23 mouse cellular contexts compared by ENCODE assay signal in genomic region chr2:180847497-180847896, GRCm38 (mm10).
DNase-seq lines count a peak whose midpoint lies in the region; ATAC-seq and TF ChIP-seq lines count a peak whose summit lies in the region.
"Had no signal": no experiment of that assay in that cellular context is flagged by ENCODE, and none has a peak within 500 bp of the region (broad histone marks: within the 10 kb centered on the region; RNA-seq: fewer than 3 reads in every experiment).

No protein-coding gene starts in this region.

- H3K27me3 ChIP-seq in forebrain, embryonic 16.5 days (replicated peaks; ENCODE audit: control insufficient read depth, insufficient read depth, low read length), result no peaks in the 10 kb centered on the region
- H3K27me3 ChIP-seq in forebrain, embryonic 15.5 days, result no peaks in the 10 kb centered on the region
- H3K27me3 ChIP-seq in midbrain, embryonic 13.5 days, result no peaks in the 10 kb centered on the region
- no peaks in the 10 kb centered on the region for H3K27me3 ChIP-seq in midbrain, embryonic 14.5 days (ENCODE audit: control insufficient read depth, insufficient read depth, low read length)
- no peaks in the 10 kb centered on the region for H3K27me3 ChIP-seq in neural tube, embryonic 15.5 days (replicated peaks)
- H3K27me3 ChIP-seq: embryonic facial prominence, embryonic 15.5 days; intestine, embryonic 15.5 days had no signal

- H3K4me1 ChIP-seq in forebrain, embryonic 16.5 days (replicated peaks; ENCODE audit: control insufficient read depth, insufficient read depth, low read length), result peaks cover 12% of the 10 kb centered on the region
- peaks cover 9% of the 10 kb centered on the region for H3K4me1 ChIP-seq in forebrain, embryonic 15.5 days
- H3K4me1 ChIP-seq in midbrain, embryonic 13.5 days (replicated peaks), result peaks cover 10% of the 10 kb centered on the region; the same call in 1 of the 2 replicates
- no peaks in the 10 kb centered on the region for H3K4me1 ChIP-seq in midbrain, embryonic 14.5 days (ENCODE audit: control insufficient read depth, insufficient read depth, low read length)
- H3K4me1 ChIP-seq in neural tube, embryonic 15.5 days, result peaks cover 26% of the 10 kb centered on the region
- H3K4me1 ChIP-seq: embryonic facial prominence, embryonic 15.5 days; heart, embryonic 10.5 days; intestine, embryonic 15.5 days had no signal

- no peak for DNase-seq in midbrain, embryonic 14.5 days
- peak; percentile 55 for DNase-seq in brain, embryonic 14.5 days (ENCODE audit: low read depth)
- DNase-seq in right cerebral cortex, adult 2 months (ENCODE audit: low spot score in 2 of 2), result no peak
- DNase-seq: adrenal gland, adult 8-10 months; adrenal gland, postnatal 36 days; cerebellum, adult 11 months; cerebellum, adult 8-10 months; cerebellum, postnatal 14 days; embryo, embryonic 11 days; gastrocnemius, adult 2 months; gastrocnemius, postnatal 36 days; heart, adult 18-20 months; heart, postnatal 10 days; heart, postnatal 4 days had no signal

- H3K27ac ChIP-seq in forebrain, embryonic 16.5 days (ENCODE audit: low read length), result no peak overlapping the region
- H3K27ac ChIP-seq in forebrain, embryonic 15.5 days (replicated peaks), result no peak overlapping the region
- 0 out of 2 replicates have a peak overlapping the region, but pooled peaks have one; percentile 30 for H3K27ac ChIP-seq in midbrain, embryonic 13.5 days
- no peak overlapping the region for H3K27ac ChIP-seq in midbrain, embryonic 14.5 days (replicated peaks; ENCODE audit: low read depth, low read length)
- peak overlapping the region; percentile 38; the same call in 1 of the 2 replicates for H3K27ac ChIP-seq in neural tube, embryonic 15.5 days (replicated peaks)
- H3K27ac ChIP-seq: embryonic facial prominence, embryonic 15.5 days; gastrocnemius, adult 2 months; heart, embryonic 10.5 days; intestine, embryonic 15.5 days had no signal

- WGBS in forebrain, embryonic 16.5 days, result 19% methylated on average over 8 of the region's 8 CpGs
- 26% methylated on average over 8 of the region's 8 CpGs for WGBS in forebrain, embryonic 15.5 days
- 68% methylated on average over 8 of the region's 8 CpGs for WGBS in midbrain, embryonic 13.5 days
- 71% methylated on average over 8 of the region's 8 CpGs for WGBS in midbrain, embryonic 14.5 days
- WGBS in neural tube, embryonic 15.5 days, result 34% methylated on average over 8 of the region's 8 CpGs

- no peak overlapping the region for H3K4me3 ChIP-seq in forebrain, embryonic 16.5 days (replicated peaks; ENCODE audit: low read length)
- no peak overlapping the region for H3K4me3 ChIP-seq in forebrain, embryonic 15.5 days
- no peak overlapping the region for H3K4me3 ChIP-seq in midbrain, embryonic 13.5 days (replicated peaks)
- no peak overlapping the region for H3K4me3 ChIP-seq in midbrain, embryonic 14.5 days (replicated peaks; ENCODE audit: low read depth, low read length)
- no peak overlapping the region for H3K4me3 ChIP-seq in neural tube, embryonic 15.5 days (replicated peaks)
- H3K4me3 ChIP-seq: embryonic facial prominence, embryonic 15.5 days; erythroblast, embryonic 14.5 days; gastrocnemius, adult 2 months; heart, embryonic 10.5 days; intestine, embryonic 15.5 days had no signal

- no peaks in the 10 kb centered on the region for H3K9me3 ChIP-seq in forebrain, embryonic 16.5 days (ENCODE audit: control insufficient read depth, low read length)
- no peaks in the 10 kb centered on the region for H3K9me3 ChIP-seq in forebrain, embryonic 15.5 days
- H3K9me3 ChIP-seq in midbrain, embryonic 13.5 days, result no peaks in the 10 kb centered on the region
- H3K9me3 ChIP-seq in midbrain, embryonic 14.5 days (ENCODE audit: control insufficient read depth, low read length), result no peaks in the 10 kb centered on the region
- H3K9me3 ChIP-seq in neural tube, embryonic 15.5 days (replicated peaks), result no peaks in the 10 kb centered on the region
- H3K9me3 ChIP-seq: embryonic facial prominence, embryonic 15.5 days; heart, embryonic 10.5 days; intestine, embryonic 15.5 days had no signal

- no peak for TF ChIP-seq CTCF in brain, embryonic 14.5 days (IDR thresholded peaks at IDR 0.05; ENCODE audit: borderline replicate concordance, extremely low read depth, insufficient read depth, insufficient read length)

- H3K4me2 ChIP-seq in forebrain, embryonic 16.5 days (ENCODE audit: low read length), result no peak overlapping the region
- H3K4me2 ChIP-seq in forebrain, embryonic 15.5 days (replicated peaks), result no peak overlapping the region
- H3K4me2 ChIP-seq in midbrain, embryonic 13.5 days (replicated peaks), result no peak overlapping the region
- no peak overlapping the region for H3K4me2 ChIP-seq in midbrain, embryonic 14.5 days (ENCODE audit: low read length)
- no peak overlapping the region for H3K4me2 ChIP-seq in neural tube, embryonic 15.5 days
- H3K4me2 ChIP-seq: embryonic facial prominence, embryonic 15.5 days; intestine, embryonic 15.5 days had no signal

- no peak overlapping the region for H3K9ac ChIP-seq in forebrain, embryonic 16.5 days (replicated peaks; ENCODE audit: low read depth, low read length)
- H3K9ac ChIP-seq in forebrain, embryonic 15.5 days (replicated peaks), result no peak overlapping the region
- no peak overlapping the region for H3K9ac ChIP-seq in midbrain, embryonic 13.5 days (replicated peaks)
- no peak overlapping the region for H3K9ac ChIP-seq in midbrain, embryonic 14.5 days (replicated peaks; ENCODE audit: low read length)
- no peak overlapping the region for H3K9ac ChIP-seq in neural tube, embryonic 15.5 days (replicated peaks)
- H3K9ac ChIP-seq: embryonic facial prominence, embryonic 15.5 days; intestine, embryonic 15.5 days had no signal

- no peaks in the 10 kb centered on the region for H3K36me3 ChIP-seq in forebrain, embryonic 16.5 days (ENCODE audit: control insufficient read depth, insufficient read depth)
- H3K36me3 ChIP-seq in forebrain, embryonic 15.5 days, result no peaks in the 10 kb centered on the region
- H3K36me3 ChIP-seq in midbrain, embryonic 13.5 days, result no peaks in the 10 kb centered on the region
- H3K36me3 ChIP-seq in midbrain, embryonic 14.5 days (ENCODE audit: control insufficient read depth, insufficient read depth, low read length), result no peaks in the 10 kb centered on the region
- H3K36me3 ChIP-seq in neural tube, embryonic 15.5 days, result no peaks in the 10 kb centered on the region
- H3K36me3 ChIP-seq: embryonic facial prominence, embryonic 15.5 days; heart, embryonic 10.5 days; intestine, embryonic 15.5 days had no signal

- peak; percentile 58; the same call in 1 of the 2 replicates for ATAC-seq in forebrain, embryonic 16.5 days
- ATAC-seq in forebrain, embryonic 15.5 days (replicated peaks), result no peak
- no peak for ATAC-seq in midbrain, embryonic 13.5 days
- ATAC-seq in midbrain, embryonic 14.5 days (ENCODE audit: low FRiP score, low TSS enrichment), result no peak
- ATAC-seq in neural tube, embryonic 15.5 days (ENCODE audit: low FRiP score), result no peak
- ATAC-seq in megakaryocyte, adult 5-6 weeks (ENCODE audit: poor library complexity, severe bottlenecking), result no peak
- ATAC-seq: intestine, embryonic 15.5 days had no signal

- TF ChIP-seq POLR2A in brain, embryonic 14.5 days (IDR thresholded peaks at IDR 0.05; ENCODE audit: borderline replicate concordance, extremely low read depth, insufficient read depth, insufficient read length, poor library complexity, severe bottlenecking), result no peak

Comparison
In these comparisons a context has a peak if more than half of its experiments do, and no peak if none do; other contexts are left out.
1. H3K27ac ChIP-seq: peak in midbrain, embryonic 13.5 days (single experiment) and neural tube, embryonic 15.5 days (single experiment); none in forebrain, embryonic 16.5 days (single experiment), forebrain, embryonic 15.5 days (single experiment) and midbrain, embryonic 14.5 days (single experiment).